Mouse (Mus musculus) testis, adult 2 months (tissue): ENCODE results near the gene Fig4.

Source experiments
- CTCF ChIP-seq: fragments of 200-500 bp; IDR thresholded peaks from 2 replicates; pipeline ENCODE4 v1.5.1; 2012; ENCODE audit warnings: low read depth, mild to moderate bottlenecking, inconsistent platforms, low read length, moderate library complexity; ENCODE audit not compliant: control insufficient read depth, insufficient read depth, insufficient replicate concordance
- POLR2A ChIP-seq: fragments of 200-500 bp; IDR thresholded peaks from 2 replicates; pipeline ENCODE4 v1.6.1; 2012; ENCODE audit warnings: low read depth, mild to moderate bottlenecking, inconsistent platforms, low read length, moderate library complexity; ENCODE audit not compliant: control insufficient read depth

DNA sequence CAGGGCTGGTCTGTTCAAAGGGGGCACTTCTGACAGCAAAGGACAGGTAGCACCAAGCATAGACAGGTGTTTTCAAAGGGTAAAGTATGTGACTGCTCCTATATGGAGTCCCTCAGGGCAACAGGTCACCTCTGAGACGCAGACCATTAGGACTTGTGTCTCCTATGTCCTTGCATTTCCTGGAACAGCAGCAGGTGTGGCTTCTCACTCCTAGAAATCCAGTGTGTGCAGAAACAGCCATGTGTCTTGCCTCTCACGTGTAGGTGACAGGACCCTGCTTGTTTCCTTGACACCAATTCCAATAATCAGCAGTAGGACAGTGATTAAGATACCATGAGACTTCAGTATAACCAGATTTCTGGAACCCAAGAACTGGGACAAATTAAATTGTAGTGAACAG lies 97.4 kb downstream of the Fig4 start:
- TF ChIP-seq CTCF = no peak
- TF ChIP-seq POLR2A = no peak
